Comparison of ENCODE assay signal across 14 mouse cellular contexts in the genomic region with DNA sequence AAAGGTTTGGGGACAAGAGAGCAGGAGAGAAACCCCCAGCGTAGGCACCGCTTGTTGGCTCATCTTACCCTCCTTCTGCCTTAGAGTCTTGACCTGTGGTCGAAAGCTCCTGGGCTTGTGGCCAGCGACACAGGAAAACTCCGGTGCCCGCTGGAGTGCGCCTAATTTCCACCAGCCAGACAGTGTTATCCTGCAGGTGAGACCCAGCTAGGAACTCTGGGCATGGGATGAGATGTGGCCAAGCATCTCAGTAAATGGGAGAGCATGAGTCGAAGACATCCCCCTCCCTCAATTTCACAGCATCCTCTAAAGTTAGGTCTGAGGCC. TPM values are rescaled to one million over a fixed set of nuclear protein-coding genes. Genes with fewer than 3 reads are reported as not detected.
DNase-seq lines count a peak whose midpoint lies in the region; ATAC-seq and TF ChIP-seq lines count a peak whose summit lies in the region.
"Had no signal": no experiment of that assay in that cellular context is flagged by ENCODE, and none has a peak within 500 bp of the region (broad histone marks: within the 10 kb centered on the region; RNA-seq: fewer than 3 reads in every experiment).

No protein-coding gene starts in this region.

- peaks cover 5% of the 10 kb centered on the region for H3K36me3 ChIP-seq in intestine, embryonic 15.5 days
- H3K36me3 ChIP-seq in intestine, embryonic 16.5 days (ENCODE audit: control insufficient read depth, insufficient read depth, low read length) = peaks cover 6% of the 10 kb centered on the region; the same call in 1 of the 2 replicates
- H3K36me3 ChIP-seq: liver, embryonic 13.5 days had no signal

- DNase-seq in gastrocnemius, postnatal 10 days = peak; percentile 12
- no peak for DNase-seq in gastrocnemius, adult 8-10 months (ENCODE audit: low spot score in 2 of 2)
- peak; percentile 33 for DNase-seq in Patski (ENCODE audit: low read depth, low spot score)
- DNase-seq in kidney, adult 9 months = peak; percentile 60
- no peak for DNase-seq in right cerebral cortex, postnatal 4 days
- DNase-seq: adrenal gland, postnatal 25 days; liver, embryonic 13.5 days; lung, postnatal 14 days; right cerebral cortex, postnatal 14 days; thymus, adult 2 months had no signal

- H3K9me3 ChIP-seq in intestine, embryonic 15.5 days = no peaks in the 10 kb centered on the region
- no peaks in the 10 kb centered on the region for H3K9me3 ChIP-seq in intestine, embryonic 16.5 days (ENCODE audit: control insufficient read depth, low read length)
- H3K9me3 ChIP-seq: liver, embryonic 13.5 days; midbrain, embryonic 12.5 days had no signal

- no peak for TF ChIP-seq CTCF in Patski (IDR thresholded peaks at IDR 0.05)

- CTCF ChIA-PET in Patski (lab: Charles Lee) = interaction anchor here (1.2 to 1.7 kb wide), 3 partner anchors 12 to 28 kb away, joined by 3 to 5 read pairs (median 4); no protein-coding TSS in a partner anchor

- no peak for ATAC-seq in intestine, embryonic 15.5 days
- ATAC-seq in intestine, embryonic 16.5 days = no peak
- ATAC-seq in Patski = no peak
- ATAC-seq: hindbrain, postnatal 0 days had no signal

- no peak overlapping the region for H3K4me2 ChIP-seq in intestine, embryonic 15.5 days (replicated peaks)
- H3K4me2 ChIP-seq in intestine, embryonic 16.5 days (ENCODE audit: low read depth, low read length) = no peak overlapping the region
- H3K4me2 ChIP-seq: midbrain, embryonic 12.5 days had no signal

- H3K9ac ChIP-seq in intestine, embryonic 15.5 days = no peak overlapping the region
- no peak overlapping the region for H3K9ac ChIP-seq in intestine, embryonic 16.5 days (ENCODE audit: low read depth, low read length)
- H3K9ac ChIP-seq: liver, embryonic 13.5 days; midbrain, embryonic 12.5 days had no signal

- 0 out of 2 replicates have a peak overlapping the region, but pooled peaks have one; percentile 84 for H3K27ac ChIP-seq in intestine, embryonic 15.5 days
- no peak overlapping the region for H3K27ac ChIP-seq in intestine, embryonic 16.5 days (ENCODE audit: low read length)
- H3K27ac ChIP-seq: hindbrain, postnatal 0 days; liver, embryonic 13.5 days had no signal

- WGBS in intestine, embryonic 15.5 days = 98% methylated on average over 8 of the region's 8 CpGs
- WGBS in intestine, embryonic 16.5 days = 92% methylated on average over 8 of the region's 8 CpGs

- H3K4me3 ChIP-seq in intestine, embryonic 15.5 days (replicated peaks) = no peak overlapping the region
- no peak overlapping the region for H3K4me3 ChIP-seq in intestine, embryonic 16.5 days (ENCODE audit: low read length)
- H3K4me3 ChIP-seq: liver, embryonic 13.5 days; midbrain, embryonic 12.5 days had no signal

- no peaks in the 10 kb centered on the region for H3K27me3 ChIP-seq in intestine, embryonic 15.5 days (replicated peaks)
- no peaks in the 10 kb centered on the region for H3K27me3 ChIP-seq in intestine, embryonic 16.5 days (replicated peaks; ENCODE audit: control insufficient read depth, insufficient read depth, low read length)
- no peaks in the 10 kb centered on the region for H3K27me3 ChIP-seq in Patski
- H3K27me3 ChIP-seq: liver, embryonic 13.5 days; midbrain, embryonic 12.5 days had no signal

- POLR2A ChIA-PET in Patski (lab: Charles Lee) = no interaction called here

- H3K4me1 ChIP-seq in intestine, embryonic 15.5 days (replicated peaks) = peaks cover 18% of the 10 kb centered on the region
- H3K4me1 ChIP-seq in intestine, embryonic 16.5 days (ENCODE audit: control insufficient read depth, insufficient read depth, low read length) = peaks cover 23% of the 10 kb centered on the region

- in situ Hi-C loops in Patski (cut with MboI; ENCODE audit: low pct_unique_long_range_greater_than_20kb) = loop anchor here (5.0 kb wide), 1 partner anchor 43 kb away; no protein-coding TSS in a partner anchor

RNA-seq across cellular contexts. Expression of gene Pik3c2b, which starts 39.9 kb away (rescaled TPM):
- 10 to 100 TPM; 29.9 to 38.2 TPM for total RNA-seq in gastrocnemius, postnatal 10 days (2021)
- 10 to 100 TPM in 3 of 4 experiments, 1 to 10 TPM in 1; 9.2 to 12.8 (median 11.0) TPM for total RNA-seq in gastrocnemius, adult 8-10 months (2022)
- polyA plus RNA-seq in intestine, embryonic 15.5 days (2015; fragmentation: Nextera tagmentation; extraction: Ambion mirVana) = 6.1 and 7.0 TPM in 2 replicates
- polyA plus RNA-seq in intestine, embryonic 16.5 days (2015; fragmentation: Nextera tagmentation; extraction: Ambion mirVana) = 5.2 and 5.3 TPM in 2 replicates
- 2.3 TPM for polyA plus RNA-seq in Patski (2021)

RNA-seq across cellular contexts. Expression of gene Ppp1r15b, which starts 45.6 kb away (rescaled TPM):
- total RNA-seq in gastrocnemius, postnatal 10 days (2021) = 10 to 100 TPM; 28.6 to 36.3 TPM
- total RNA-seq in gastrocnemius, adult 8-10 months (2022) = 10 to 100 TPM; 14.8 to 18.2 (median 16.3) TPM
- polyA plus RNA-seq in intestine, embryonic 15.5 days (2015; fragmentation: Nextera tagmentation; extraction: Ambion mirVana) = 46.7 and 46.9 TPM in 2 replicates
- polyA plus RNA-seq in intestine, embryonic 16.5 days (2015; fragmentation: Nextera tagmentation; extraction: Ambion mirVana) = 48.0 and 53.7 TPM in 2 replicates
- polyA plus RNA-seq in Patski (2021) = 44.2 TPM

RNA-seq across cellular contexts. Expression of gene Mdm4, which starts 55.0 kb away (rescaled TPM):
- 10 to 100 TPM; 35.8 to 48.4 TPM for total RNA-seq in gastrocnemius, postnatal 10 days (2021)
- total RNA-seq in gastrocnemius, adult 8-10 months (2022) = 10 to 100 TPM; 18.7 to 25.6 (median 21.5) TPM
- 27.1 and 31.9 TPM in 2 replicates for polyA plus RNA-seq in intestine, embryonic 15.5 days (2015; fragmentation: Nextera tagmentation; extraction: Ambion mirVana)
- 19.1 and 24.1 TPM in 2 replicates for polyA plus RNA-seq in intestine, embryonic 16.5 days (2015; fragmentation: Nextera tagmentation; extraction: Ambion mirVana)
- polyA plus RNA-seq in Patski (2021) = 59.2 TPM

Comparison
In these comparisons a context has a peak if more than half of its experiments do, and no peak if none do; other contexts are left out.
1. DNase-seq: peak in gastrocnemius, postnatal 10 days (single experiment), Patski (single experiment) and kidney, adult 9 months (single experiment); none in gastrocnemius, adult 8-10 months (0 of 2) and right cerebral cortex, postnatal 4 days (single experiment).